13 mouse cellular contexts compared by ENCODE assay signal in genomic region chr8:119785764-119786405, GRCm38 (mm10). TPM values are rescaled to one million over a fixed set of nuclear protein-coding genes. Genes with fewer than 3 reads are reported as not detected.
DNase-seq lines count a peak whose midpoint lies in the region; ATAC-seq and TF ChIP-seq lines count a peak whose summit lies in the region.
"Had no signal": no experiment of that assay in that cellular context is flagged by ENCODE, and none has a peak within 500 bp of the region (broad histone marks: within the 10 kb centered on the region; RNA-seq: fewer than 3 reads in every experiment).

No protein-coding gene starts in this region.

- H3K9ac ChIP-seq in MEL (ENCODE audit: control insufficient read depth, low read depth, low read length, poor library complexity, severe bottlenecking), result no peak overlapping the region
- no peak overlapping the region for H3K9ac ChIP-seq in forebrain, postnatal 0 days
- H3K9ac ChIP-seq in midbrain, postnatal 0 days (replicated peaks; ENCODE audit: low read length, poor library complexity, severe bottlenecking), result no peak overlapping the region
- H3K9ac ChIP-seq: heart, embryonic 15.5 days; stomach, embryonic 15.5 days had no signal

- peaks cover 8 to 32% of the 10 kb centered on the region in 2 experiments for H3K4me1 ChIP-seq in MEL (ENCODE audit: control insufficient read depth in 1 of 2, insufficient read depth in 2 of 2, low read length in 2 of 2)
- no peaks in the 10 kb centered on the region; the same call in 1 of the 2 replicates for H3K4me1 ChIP-seq in forebrain, postnatal 0 days (ENCODE audit: insufficient read depth)
- H3K4me1 ChIP-seq in midbrain, postnatal 0 days (ENCODE audit: insufficient read depth, low read length), result peaks cover 2% of the 10 kb centered on the region; the same call in 1 of the 2 replicates

- no peak overlapping the region for H3K4me3 ChIP-seq in MEL (ENCODE audit: control insufficient read depth in 1 of 2, insufficient read depth in 1 of 2, low read depth in 2 of 2, low read length in 2 of 2)
- H3K4me3 ChIP-seq in forebrain, postnatal 0 days (ENCODE audit: low read depth, low read length), result no peak overlapping the region
- H3K4me3 ChIP-seq in midbrain, postnatal 0 days (ENCODE audit: low read depth, low read length), result no peak overlapping the region
- H3K4me3 ChIP-seq: heart, embryonic 15.5 days; stomach, embryonic 15.5 days had no signal

- H3K27ac ChIP-seq in MEL (ENCODE audit: control insufficient read depth, low read depth, low read length), result no peak overlapping the region
- no peak overlapping the region for H3K27ac ChIP-seq in forebrain, postnatal 0 days (ENCODE audit: low read depth, low read length)
- H3K27ac ChIP-seq in midbrain, postnatal 0 days (ENCODE audit: low read depth, low read length), result no peak overlapping the region
- H3K27ac ChIP-seq: heart, embryonic 15.5 days; stomach, embryonic 15.5 days had no signal

- no peak for TF ChIP-seq EP300 in MEL (IDR thresholded peaks at IDR 0.05; ENCODE audit: low read depth in 1 of 2, low read length in 2 of 2)

- H3K79me2 ChIP-seq in MEL (ENCODE audit: control insufficient read depth, insufficient read depth, low read length, poor library complexity), result no peaks in the 10 kb centered on the region

- H3K4me2 ChIP-seq in forebrain, postnatal 0 days (ENCODE audit: low read depth), result no peak overlapping the region
- H3K4me2 ChIP-seq in midbrain, postnatal 0 days (ENCODE audit: low read depth, low read length, poor library complexity, severe bottlenecking), result no peak overlapping the region
- H3K4me2 ChIP-seq: heart, embryonic 15.5 days; stomach, embryonic 15.5 days had no signal

- no peak for TF ChIP-seq RAD21 in MEL (IDR thresholded peaks at IDR 0.05; ENCODE audit: low read depth, low read length)

- ATAC-seq in forebrain, postnatal 0 days, result peak; percentile 68
- ATAC-seq in midbrain, postnatal 0 days (ENCODE audit: low FRiP score), result no peak

- H3K27me3 ChIP-seq in MEL (ENCODE audit: control insufficient read depth in 1 of 2, insufficient read depth in 2 of 2, low read length in 2 of 2), result no peaks in the 10 kb centered on the region
- no peaks in the 10 kb centered on the region for H3K27me3 ChIP-seq in forebrain, postnatal 0 days (ENCODE audit: insufficient read depth, low read length)
- no peaks in the 10 kb centered on the region for H3K27me3 ChIP-seq in midbrain, postnatal 0 days (ENCODE audit: insufficient read depth, low read length)
- H3K27me3 ChIP-seq: heart, embryonic 15.5 days; stomach, embryonic 15.5 days had no signal

- WGBS in forebrain, postnatal 0 days, result 34% methylated on average over 18 of the region's 18 CpGs
- 45% methylated on average over 17 of the region's 18 CpGs for WGBS in midbrain, postnatal 0 days

- TF ChIP-seq CTCF in MEL (IDR thresholded peaks at IDR 0.05 in 2 of 3, conservative IDR thresholded peaks at IDR 0.05 in 1 of 3; ENCODE audit: control insufficient read depth in 1 of 3, insufficient read depth in 1 of 3, low read depth in 2 of 3, low read length in 3 of 3, poor library complexity in 1 of 3, severe bottlenecking in 1 of 3), result no peak
- TF ChIP-seq CTCF in forebrain, postnatal 0 days (IDR thresholded peaks at IDR 0.05; ENCODE audit: low read depth), result no peak
- TF ChIP-seq CTCF in midbrain, postnatal 0 days (IDR thresholded peaks at IDR 0.05), result no peak

- peak; percentile 51 for DNase-seq in embryo, embryonic 11 days
- no peak for DNase-seq in embryo, embryonic 10 days (ENCODE audit: low spot score)
- no peak for DNase-seq in MEL (ENCODE audit: low read depth, low spot score)
- no peak for DNase-seq in forebrain, postnatal 0 days
- DNase-seq in midbrain, postnatal 0 days (ENCODE audit: low spot score), result peak; percentile 64
- no peak for DNase-seq in natural killer cell, adult 2 months (ENCODE audit: low spot score in 2 of 2)
- DNase-seq in right cerebral cortex, adult 18-20 months, result no peak
- DNase-seq in lung, adult 18-20 months, result no peak
- DNase-seq: adrenal gland, postnatal 25 days; kidney, postnatal 14 days had no signal

- no peak for TF ChIP-seq POLR2A in MEL (IDR thresholded peaks at IDR 0.05; ENCODE audit: control insufficient read depth in 1 of 2, insufficient read depth in 1 of 2, low read depth in 1 of 2, low read length in 2 of 2, poor library complexity in 1 of 2)

- no peaks in the 10 kb centered on the region for H3K9me3 ChIP-seq in MEL (replicated peaks; ENCODE audit: insufficient read depth, low read length)
- no peaks in the 10 kb centered on the region for H3K9me3 ChIP-seq in forebrain, postnatal 0 days (ENCODE audit: low read length)
- no peaks in the 10 kb centered on the region for H3K9me3 ChIP-seq in midbrain, postnatal 0 days (ENCODE audit: low read length)
- H3K9me3 ChIP-seq: G1E; heart, embryonic 15.5 days; stomach, embryonic 15.5 days had no signal

- H3K36me3 ChIP-seq in MEL (ENCODE audit: control insufficient read depth in 1 of 2, insufficient read depth in 2 of 2, low read length in 2 of 2), result peaks cover 0 to 9% of the 10 kb centered on the region in 2 experiments; a peak in 2 of 4 replicates
- no peaks in the 10 kb centered on the region for H3K36me3 ChIP-seq in forebrain, postnatal 0 days (ENCODE audit: insufficient read depth)
- H3K36me3 ChIP-seq in midbrain, postnatal 0 days (ENCODE audit: insufficient read depth, low read length), result no peaks in the 10 kb centered on the region
- H3K36me3 ChIP-seq: G1E; heart, embryonic 15.5 days; stomach, embryonic 15.5 days had no signal

TF ChIP-seq in MEL, 35 proteins besides CTCF, POLR2A, EP300 and RAD21:
- TF ChIP-seq CHD1 (IDR thresholded peaks at IDR 0.05; ENCODE audit: low read depth, low read length) (no peak), ZKSCAN1 (IDR thresholded peaks at IDR 0.05; ENCODE audit: low read depth, low read length) (0 out of 2 replicates have a peak, but pooled peaks have one; percentile 21), MYC (IDR thresholded peaks at IDR 0.05; ENCODE audit: low read depth, low read length) (no peak), KAT2A (conservative IDR thresholded peaks at IDR 0.05; ENCODE audit: low read depth, low read length) (no peak)

RNA-seq across cellular contexts. Expression of gene Tldc1, which starts 7.7 kb away (rescaled TPM):
- total RNA-seq in MEL (2012; rRNA removed), result 13.4 and 16.4 TPM in 2 replicates
- 10 to 100 TPM in 1 of 2 experiments, not detected in 1; 16.1 TPM for polyA plus RNA-seq in MEL (2012; ENCODE audit: insufficient read depth in 1 of 2, insufficient read length in 2 of 2, low read depth in 1 of 2, low replicate concordance in 2 of 2, missing spikeins in 1 of 2)
- total RNA-seq in forebrain, postnatal 0 days (2014; rRNA removed), result 21.0 and 21.1 TPM in 2 replicates
- polyA plus RNA-seq in forebrain, postnatal 0 days (2015; fragmentation: Nextera tagmentation; extraction: Ambion mirVana), result 6.8 and 9.4 TPM in 2 replicates
- total RNA-seq in midbrain, postnatal 0 days (2014; rRNA removed), result 18.5 and 20.4 TPM in 2 replicates
- polyA plus RNA-seq in midbrain, postnatal 0 days (2015; fragmentation: Nextera tagmentation; extraction: Ambion mirVana), result 6.7 and 7.4 TPM in 2 replicates

RNA-seq across cellular contexts. Expression of gene Cotl1, which starts 54.5 kb away (rescaled TPM):
- total RNA-seq in MEL (2012; rRNA removed), result 60.5 and 70.3 TPM in 2 replicates
- 100 to 1,000 TPM in 1 of 2 experiments, not detected in 1; 114 TPM for polyA plus RNA-seq in MEL (2012; ENCODE audit: insufficient read depth in 1 of 2, insufficient read length in 2 of 2, low read depth in 1 of 2, low replicate concordance in 2 of 2, missing spikeins in 1 of 2)
- 177 and 224 TPM in 2 replicates for total RNA-seq in forebrain, postnatal 0 days (2014; rRNA removed)
- 134 and 156 TPM in 2 replicates for polyA plus RNA-seq in forebrain, postnatal 0 days (2015; fragmentation: Nextera tagmentation; extraction: Ambion mirVana)
- total RNA-seq in midbrain, postnatal 0 days (2014; rRNA removed), result 223 and 238 TPM in 2 replicates
- 112 and 119 TPM in 2 replicates for polyA plus RNA-seq in midbrain, postnatal 0 days (2015; fragmentation: Nextera tagmentation; extraction: Ambion mirVana)

Comparison
In these comparisons a context has a peak if more than half of its experiments do, and no peak if none do; other contexts are left out.
1. DNase-seq: peak in embryo, embryonic 11 days (single experiment) and midbrain, postnatal 0 days (single experiment); none in embryo, embryonic 10 days (single experiment), MEL (single experiment), forebrain, postnatal 0 days (single experiment), natural killer cell, adult 2 months (0 of 2), right cerebral cortex, adult 18-20 months (single experiment) and lung, adult 18-20 months (0 of 2).